Mouse (Mus musculus) CH12.LX (cell line): ENCODE results near the gene AC129217.1. TPM values are rescaled to one million over a fixed set of nuclear protein-coding genes. Genes with fewer than 3 reads are reported as not detected.

Source experiments
- DNase-seq: peaks from one replicate; pipeline ENCODE4 v3.0.0-alpha.2; 2013; ENCODE audit errors: extremely low read depth
- H3K27ac ChIP-seq: 2 replicates; pipeline ENCODE4 v1.5.1; 2012; ENCODE audit warnings: low read depth, mild to moderate bottlenecking, control low read depth, moderate library complexity; ENCODE audit not compliant: insufficient read depth
- H3K27me3 ChIP-seq: replicated peaks from 2 replicates; pipeline ENCODE3; 2012; ENCODE audit warnings: inconsistent platforms
- H3K36me3 ChIP-seq, 2 experiments: replicated peaks in 1 of 2; 2 replicates each; pipeline versions ENCODE3 to v1.6.1; 2012; ENCODE audit warnings: inconsistent platforms in 1 of 2, low read length in 1 of 2, mild to moderate bottlenecking in 1 of 2, mixed read lengths in 1 of 2, moderate library complexity in 1 of 2; ENCODE audit not compliant: control insufficient read depth in 1 of 2, insufficient read depth in 1 of 2
- H3K4me1 ChIP-seq, 2 experiments: 2 replicates each; pipeline ENCODE4 v1.6.1; 2012; ENCODE audit warnings: inconsistent platforms in 1 of 2, moderate library complexity in 1 of 2; ENCODE audit not compliant: insufficient read depth in 2 of 2, control insufficient read depth in 1 of 2
- H3K4me2 ChIP-seq: 2 replicates; pipeline ENCODE4 v1.6.1; 2012; ENCODE audit warnings: low read depth, mild to moderate bottlenecking, control low read depth; ENCODE audit not compliant: poor library complexity, insufficient read depth, severe bottlenecking
- H3K4me3 ChIP-seq, 3 experiments: fragments of 150-350 bp in 1 of 3; sonication (generic) in 1 of 3; replicated peaks in 1 of 3; 2 replicates each; pipeline versions ENCODE3 to v1.5.1; 2011 to 2012; ENCODE audit warnings: low read depth in 2 of 3, low read length in 2 of 3, mild to moderate bottlenecking in 2 of 3, moderate library complexity in 2 of 3, control low read depth in 1 of 3, improper control_type of control experiment in 1 of 3, inconsistent platforms in 1 of 3, mixed read lengths in 1 of 3; ENCODE audit not compliant: poor library complexity in 1 of 3
- H3K79me2 ChIP-seq: replicated peaks from 2 replicates; pipeline ENCODE4 v1.6.1; 2012; ENCODE audit warnings: mild to moderate bottlenecking, moderate library complexity; ENCODE audit not compliant: control insufficient read depth, poor library complexity, insufficient read depth, severe bottlenecking; ENCODE audit errors: extremely low read depth
- H3K9ac ChIP-seq: 2 replicates; pipeline ENCODE4 v1.6.1; 2012; ENCODE audit warnings: low read depth, mild to moderate bottlenecking, control low read depth, moderate library complexity; ENCODE audit not compliant: insufficient read depth
- H3K9me3 ChIP-seq: replicated peaks from 2 replicates; pipeline ENCODE3; 2012; ENCODE audit warnings: low read length, inconsistent platforms, mixed read lengths
- BHLHE40 ChIP-seq: IDR thresholded peaks from 2 replicates; pipeline ENCODE4 v1.6.1; 2011; ENCODE audit warnings: mild to moderate bottlenecking, low read depth, low read length, improper control_type of control experiment
- CHD1 ChIP-seq: IDR thresholded peaks from 2 replicates; pipeline ENCODE4 v1.6.1; 2012; ENCODE audit warnings: low read depth, low read length, improper control_type of control experiment, inconsistent platforms
- CHD2 ChIP-seq: IDR thresholded peaks from 2 replicates; pipeline ENCODE4 v1.6.1; 2011; ENCODE audit warnings: low read length, improper control_type of control experiment
- CTCF ChIP-seq, 2 experiments: IDR thresholded peaks in 1 of 2; conservative IDR thresholded peaks in 1 of 2; 2 replicates each; pipeline ENCODE4 v1.5.1; 2011 to 2012; ENCODE audit warnings: low read depth in 2 of 2, low read length in 2 of 2, improper control_type of control experiment in 1 of 2, inconsistent platforms in 1 of 2, mild to moderate bottlenecking in 1 of 2, moderate library complexity in 1 of 2
- E2F4 ChIP-seq: IDR thresholded peaks from 2 replicates; pipeline ENCODE4 v1.6.1; 2011; ENCODE audit warnings: low read depth, low read length, improper control_type of control experiment; ENCODE audit not compliant: insufficient replicate concordance
- ELF1 ChIP-seq: IDR thresholded peaks from 2 replicates; pipeline ENCODE4 v1.6.1; 2014; ENCODE audit warnings: low read depth, mild to moderate bottlenecking, inconsistent platforms, low read length, improper control_type of control experiment
- EP300 ChIP-seq: IDR thresholded peaks from 2 replicates; pipeline ENCODE4 v1.6.1; 2011; ENCODE audit warnings: low read length, improper control_type of control experiment
- ETS1 ChIP-seq: conservative IDR thresholded peaks from 2 replicates; pipeline ENCODE4 v1.6.1; 2012; ENCODE audit warnings: low read depth, mild to moderate bottlenecking, inconsistent platforms, low read length, improper control_type of control experiment, moderate library complexity
- GABPA ChIP-seq: IDR thresholded peaks from 2 replicates; pipeline ENCODE4 v1.6.1; 2012; ENCODE audit warnings: low read depth, low read length, improper control_type of control experiment, inconsistent platforms; ENCODE audit not compliant: insufficient replicate concordance
- HCFC1 ChIP-seq: IDR thresholded peaks from 2 replicates; pipeline ENCODE4 v1.6.1; 2012; ENCODE audit warnings: low read depth, mild to moderate bottlenecking, inconsistent platforms, low read length, improper control_type of control experiment
- IRF4 ChIP-seq: IDR thresholded peaks from 2 replicates; pipeline ENCODE4 v1.6.1; 2014; ENCODE audit warnings: low read depth, mild to moderate bottlenecking, inconsistent platforms, low read length, improper control_type of control experiment
- JUN ChIP-seq: IDR thresholded peaks from 2 replicates; pipeline ENCODE4 v1.6.1; 2011; ENCODE audit warnings: low read depth, mild to moderate bottlenecking, low read length, improper control_type of control experiment, moderate library complexity; ENCODE audit not compliant: insufficient read depth
- JUND ChIP-seq: conservative IDR thresholded peaks from 2 replicates; pipeline ENCODE4 v1.6.1; 2011; ENCODE audit warnings: low read depth, low read length, improper control_type of control experiment
- KAT2A ChIP-seq: IDR thresholded peaks from 2 replicates; pipeline ENCODE4 v1.6.1; 2012; ENCODE audit warnings: low read length, improper control_type of control experiment, inconsistent platforms; ENCODE audit not compliant: insufficient replicate concordance
- MAFK ChIP-seq: IDR thresholded peaks from 2 replicates; pipeline ENCODE4 v1.6.1; 2011; ENCODE audit warnings: low read length, improper control_type of control experiment; ENCODE audit not compliant: insufficient replicate concordance
- MAX ChIP-seq: IDR thresholded peaks from 2 replicates; pipeline ENCODE4 v1.6.1; 2011; ENCODE audit warnings: low read length, improper control_type of control experiment
- MAZ ChIP-seq: IDR thresholded peaks from 2 replicates; pipeline ENCODE4 v1.6.1; 2012; ENCODE audit warnings: low read depth, mild to moderate bottlenecking, inconsistent platforms, low read length, improper control_type of control experiment, moderate library complexity
- MEF2A ChIP-seq: IDR thresholded peaks from 2 replicates; pipeline ENCODE4 v1.6.1; 2014; ENCODE audit warnings: low read depth, mild to moderate bottlenecking, inconsistent platforms, low read length, improper control_type of control experiment, borderline replicate concordance
- MXI1 ChIP-seq: IDR thresholded peaks from 2 replicates; pipeline ENCODE4 v1.6.1; 2011; ENCODE audit warnings: mild to moderate bottlenecking, low read depth, low read length, improper control_type of control experiment
- MYC ChIP-seq: IDR thresholded peaks from 2 replicates; pipeline ENCODE4 v1.6.1; 2011; ENCODE audit warnings: low read depth, mild to moderate bottlenecking, improper control_type of control experiment, low read length
- NELFE ChIP-seq: IDR thresholded peaks from 2 replicates; pipeline ENCODE4 v1.6.1; 2011; ENCODE audit warnings: low read depth, low read length, improper control_type of control experiment
- NRF1 ChIP-seq: IDR thresholded peaks from 2 replicates; pipeline ENCODE4 v1.6.1; 2014; ENCODE audit warnings: low read depth, mild to moderate bottlenecking, inconsistent platforms, low read length, improper control_type of control experiment, moderate library complexity
- PAX5 ChIP-seq: IDR thresholded peaks from 2 replicates; pipeline ENCODE4 v1.6.1; 2012; ENCODE audit warnings: low read length, inconsistent platforms, mixed read lengths
- POLR2A ChIP-seq: IDR thresholded peaks from 2 replicates; pipeline ENCODE4 v1.6.1; 2011; ENCODE audit warnings: low read depth, mild to moderate bottlenecking, improper control_type of control experiment, low read length
- POLR2AphosphoS2 ChIP-seq: IDR thresholded peaks from 2 replicates; pipeline ENCODE4 v1.6.1; 2011; ENCODE audit warnings: low read depth, low read length, improper control_type of control experiment
- RAD21 ChIP-seq: IDR thresholded peaks from 2 replicates; pipeline ENCODE4 v1.6.1; 2011; ENCODE audit warnings: low read depth, mild to moderate bottlenecking, low read length, improper control_type of control experiment, moderate library complexity
- RCOR1 ChIP-seq: conservative IDR thresholded peaks from 2 replicates; pipeline ENCODE4 v1.6.1; 2012; ENCODE audit warnings: low read depth, mild to moderate bottlenecking, inconsistent platforms, low read length, improper control_type of control experiment
- SIN3A ChIP-seq: IDR thresholded peaks from 2 replicates; pipeline ENCODE4 v1.6.1; 2012; ENCODE audit warnings: low read length, improper control_type of control experiment, inconsistent platforms
- SMC3 ChIP-seq: IDR thresholded peaks from 2 replicates; pipeline ENCODE4 v1.6.1; 2011; ENCODE audit warnings: low read depth, low read length, improper control_type of control experiment
- TBP ChIP-seq: conservative IDR thresholded peaks from 2 replicates; pipeline ENCODE4 v1.6.1; 2011; ENCODE audit warnings: low read depth, low read length, improper control_type of control experiment
- TCF12 ChIP-seq: IDR thresholded peaks from 2 replicates; pipeline ENCODE4 v1.6.1; 2014; ENCODE audit warnings: low read depth, mild to moderate bottlenecking, inconsistent platforms, low read length, improper control_type of control experiment
- UBTF ChIP-seq: IDR thresholded peaks from 2 replicates; pipeline ENCODE4 v1.6.1; 2012; ENCODE audit warnings: low read depth, mild to moderate bottlenecking, inconsistent platforms, low read length, improper control_type of control experiment, moderate library complexity
- USF1 ChIP-seq: IDR thresholded peaks from 2 replicates; pipeline ENCODE4 v1.6.1; 2014; ENCODE audit warnings: low read depth, mild to moderate bottlenecking, inconsistent platforms, low read length, improper control_type of control experiment
- USF2 ChIP-seq: conservative IDR thresholded peaks from 2 replicates; pipeline ENCODE4 v1.6.1; 2011; ENCODE audit warnings: low read depth, low read length, improper control_type of control experiment
- ZC3H11A ChIP-seq: IDR thresholded peaks from 2 replicates; pipeline ENCODE4 v1.6.1; 2012; ENCODE audit warnings: low read depth, mild to moderate bottlenecking, inconsistent platforms, low read length, improper control_type of control experiment
- ZKSCAN1 ChIP-seq: IDR thresholded peaks from 2 replicates; pipeline ENCODE4 v1.6.1; 2012; ENCODE audit warnings: low read depth, inconsistent platforms, low read length, improper control_type of control experiment, borderline replicate concordance
- ZMIZ1 ChIP-seq: IDR thresholded peaks from 2 replicates; pipeline ENCODE4 v1.6.1; 2012; ENCODE audit warnings: low read depth, mild to moderate bottlenecking, inconsistent platforms, low read length, improper control_type of control experiment
- ZNF384 ChIP-seq: IDR thresholded peaks from 2 replicates; pipeline ENCODE4 v1.6.1; 2012; ENCODE audit warnings: low read depth, low read length, improper control_type of control experiment, inconsistent platforms
- dilution Hi-C: fragments of 300-500 bp; cut with MboI; formaldehyde crosslinking; loops from 2 replicates; pipeline ENCODE4 v1.14.3; 2020; ENCODE audit warnings: low sequenced_read_pairs; ENCODE audit not compliant: extremely low pct_unique_long_range_greater_than_20kb, extremely low pct_ligation_motif_present
- in situ Hi-C: fragments of 300-500 bp; cut with MboI; formaldehyde crosslinking; loops from 3 replicates; pipeline ENCODE4 v1.14.3; 2019; ENCODE audit warnings: low sequenced_read_pairs, low pct_ligation_motif_present, low pct_unique_long_range_greater_than_20kb, mixed read lengths
- polyA plus RNA-seq: library from polyadenylated mRNA; unstranded; fragments of >175 nt; gene quantifications from 2 replicates; pipeline ENCODE4 v1.2.1, GENCODE M21; 2012; ENCODE audit warnings: low read depth; ENCODE audit not compliant: insufficient read length
- total RNA-seq, 2 experiments: library from RNA; depleted of rRNA; stranded (reverse); fragments of 300-350 nt in 1 of 2; fragments of >200 nt in 1 of 2; gene quantifications; 2 replicates each; pipeline ENCODE4 v1.2.3; 2012 to 2014

AC129217.1 gene
- total and polyA plus RNA-seq, 3 experiments = 0.25 to 77.4 (median 5.1) TPM

- no peak for DNase-seq
- in situ Hi-C loops (no loop called here), dilution Hi-C loops (no loop called here)
- H3K9ac ChIP-seq = peak overlapping the region; percentile 95
- H3K9me3 ChIP-seq = no peaks in the 10 kb centered on the region
- no peak for TF ChIP-seq ZNF384
- TF ChIP-seq EP300 = no peak
- peak; percentile 78 for TF ChIP-seq MAX
- TF ChIP-seq ZMIZ1 = no peak; the same call in 1 of the 2 replicates
- TF ChIP-seq KAT2A = no peak
- TF ChIP-seq NELFE = no peak
- no peak for TF ChIP-seq MEF2A
- no peak for TF ChIP-seq CTCF (conservative IDR thresholded peaks at IDR 0.05 in 1 of 2, IDR thresholded peaks at IDR 0.05 in 1 of 2; ENCODE audit: low read depth in 2 of 2, low read length in 2 of 2)
- TF ChIP-seq MAFK = no peak
- no peak for TF ChIP-seq CHD1
- peak; percentile 91 for TF ChIP-seq MYC
- no peak for TF ChIP-seq USF1
- TF ChIP-seq BHLHE40 = peak; percentile 40; the same call in 1 of the 2 replicates
- no peak; the same call in 1 of the 2 replicates for TF ChIP-seq SIN3A
- TF ChIP-seq RCOR1 = no peak
- no peak for TF ChIP-seq UBTF
- TF ChIP-seq SMC3 = no peak
- no peak for TF ChIP-seq PAX5
- TF ChIP-seq ELF1 = no peak
- TF ChIP-seq TCF12 = no peak
- TF ChIP-seq NRF1 = no peak
- 0 out of 2 replicates have a peak, but pooled peaks have one; percentile 3 for TF ChIP-seq MAZ
- TF ChIP-seq JUND = no peak
- no peak for TF ChIP-seq TBP
- TF ChIP-seq MXI1 = peak; percentile 71
- TF ChIP-seq HCFC1 = no peak
- TF ChIP-seq POLR2AphosphoS2 = peak; percentile 57; the same call in 1 of the 2 replicates
- TF ChIP-seq USF2 = no peak
- no peak for TF ChIP-seq RAD21
- TF ChIP-seq CHD2 = no peak; the same call in 1 of the 2 replicates
- no peak; the same call in 1 of the 2 replicates for TF ChIP-seq POLR2A
- no peak for TF ChIP-seq IRF4
- no peak for TF ChIP-seq JUN
- TF ChIP-seq ZC3H11A = no peak
- no peak for TF ChIP-seq GABPA
- TF ChIP-seq ZKSCAN1 = no peak
- no peak for TF ChIP-seq ETS1
- no peak for TF ChIP-seq E2F4
- H3K27ac ChIP-seq = peak overlapping the region; percentile 5; the same call in 1 of the 2 replicates
- peaks cover 26% of the 10 kb centered on the region for H3K79me2 ChIP-seq
- peaks cover 0 to 32% of the 10 kb centered on the region in 2 experiments; a peak in 2 of 4 replicates for H3K4me1 ChIP-seq
- peaks cover 14 to 22% of the 10 kb centered on the region in 2 experiments for H3K36me3 ChIP-seq
- H3K4me3 ChIP-seq = peak overlapping the region; percentile 68 to 77 (median 74)
- H3K27me3 ChIP-seq = no peaks in the 10 kb centered on the region
- peak overlapping the region; percentile 66 for H3K4me2 ChIP-seq
Measured at GRCm38 (mm10) chr19:8887585-8888463, 58.3 kb downstream of the AC129217.1 start.
